Mouse (Mus musculus): ENCODE data around the gene Swap70. TPM values are rescaled to one million over a fixed set of nuclear protein-coding genes. Genes with fewer than 3 reads are reported as not detected.

Swap70 gene
- polyA plus RNA-seq, 1 experiment from 2014 or later = 22.5 TPM

DNA sequence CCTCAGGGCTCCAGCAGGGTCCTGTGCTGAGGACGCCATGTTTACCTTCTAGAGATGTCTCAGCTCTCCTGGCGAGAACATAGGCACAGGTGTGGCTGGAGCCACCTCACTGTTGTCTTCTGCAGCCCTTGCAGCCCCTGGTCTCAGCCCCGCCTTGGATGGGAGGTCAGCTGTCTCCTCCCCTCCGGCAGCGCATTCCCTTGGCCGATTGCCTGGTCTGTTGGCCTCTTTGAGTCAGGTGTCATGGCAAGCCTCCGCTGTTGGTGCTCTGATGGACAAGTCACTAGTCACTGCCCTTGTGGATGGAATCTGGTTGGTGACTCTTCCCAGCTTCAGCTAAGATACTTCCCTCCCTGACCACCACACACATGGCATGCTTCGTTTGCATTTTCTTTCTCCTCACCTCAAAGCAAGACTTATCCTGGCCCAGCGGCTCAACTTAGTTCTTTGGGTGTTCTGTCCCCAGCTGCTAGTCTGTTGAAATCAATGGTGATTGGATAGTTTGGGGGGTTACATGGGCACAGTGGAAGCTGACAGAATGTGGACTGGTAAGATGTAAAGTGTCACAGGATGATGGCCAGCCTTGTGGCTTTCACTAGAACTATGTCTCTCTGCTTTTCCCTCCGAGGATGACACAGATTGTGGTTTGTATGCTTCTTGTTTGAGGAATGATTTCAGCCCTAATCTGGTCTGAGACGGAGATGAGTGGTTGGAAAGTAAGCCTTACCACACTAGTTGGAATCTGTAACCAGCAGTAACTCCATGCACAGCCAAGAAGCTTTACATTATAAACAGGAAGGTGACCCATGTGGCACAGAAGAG is 60.1 kb downstream of the Swap70 start:
- no peak overlapping the region for H3K27ac ChIP-seq
- no peak overlapping the region for H3K4me2 ChIP-seq
- H3K27me3 ChIP-seq (replicated peaks) = no peaks in the 10 kb centered on the region
- no peak for ATAC-seq (ENCODE audit: insufficient read depth, low FRiP score, low read depth)
- H3K9ac ChIP-seq = no peak overlapping the region
- H3K4me3 ChIP-seq (replicated peaks) = no peak overlapping the region
- H3K36me3 ChIP-seq = peaks cover 18% of the 10 kb centered on the region; the same call in 1 of the 2 replicates
- no peaks in the 10 kb centered on the region for H3K4me1 ChIP-seq
- H3K9me3 ChIP-seq = no peaks in the 10 kb centered on the region
- 84% methylated on average over 11 of the region's 11 CpGs for WGBS

DNA sequence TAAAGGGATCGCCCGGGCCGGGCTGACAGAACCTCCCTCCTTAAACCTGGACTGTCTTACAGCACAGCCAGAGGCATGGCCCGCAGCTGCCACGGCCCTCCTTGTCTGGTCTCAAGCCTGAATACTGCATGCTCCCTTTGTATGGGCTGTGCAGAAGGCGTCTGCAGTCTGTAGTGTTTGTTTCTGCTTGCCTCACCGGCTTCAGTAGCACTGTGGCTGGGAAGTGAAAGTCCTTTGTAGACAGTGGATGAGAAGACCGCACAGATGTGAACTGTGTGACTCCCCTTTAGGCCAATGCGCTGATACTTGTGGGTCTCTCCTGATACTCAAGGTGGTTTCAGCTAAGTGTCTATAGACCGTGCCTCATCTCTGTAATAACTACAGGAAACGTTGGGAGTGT is 61.3 kb downstream of the Swap70 start:
- Histone ChIP-seq H3K27ac (no peak overlapping the region), H3K4me1 (peaks cover 8% of the 10 kb centered on the region), H3K36me3 (peaks cover 18% of the 10 kb centered on the region; the same call in 1 of the 2 replicates), H3K4me2 (no peak overlapping the region), H3K27me3 (replicated peaks) (no peaks in the 10 kb centered on the region), H3K9ac (no peak overlapping the region), H3K4me3 (replicated peaks) (no peak overlapping the region), H3K9me3 (no peaks in the 10 kb centered on the region)
- 83% methylated on average over 11 of the region's 11 CpGs for WGBS
- no peak for ATAC-seq (ENCODE audit: insufficient read depth, low FRiP score, low read depth)

DNA sequence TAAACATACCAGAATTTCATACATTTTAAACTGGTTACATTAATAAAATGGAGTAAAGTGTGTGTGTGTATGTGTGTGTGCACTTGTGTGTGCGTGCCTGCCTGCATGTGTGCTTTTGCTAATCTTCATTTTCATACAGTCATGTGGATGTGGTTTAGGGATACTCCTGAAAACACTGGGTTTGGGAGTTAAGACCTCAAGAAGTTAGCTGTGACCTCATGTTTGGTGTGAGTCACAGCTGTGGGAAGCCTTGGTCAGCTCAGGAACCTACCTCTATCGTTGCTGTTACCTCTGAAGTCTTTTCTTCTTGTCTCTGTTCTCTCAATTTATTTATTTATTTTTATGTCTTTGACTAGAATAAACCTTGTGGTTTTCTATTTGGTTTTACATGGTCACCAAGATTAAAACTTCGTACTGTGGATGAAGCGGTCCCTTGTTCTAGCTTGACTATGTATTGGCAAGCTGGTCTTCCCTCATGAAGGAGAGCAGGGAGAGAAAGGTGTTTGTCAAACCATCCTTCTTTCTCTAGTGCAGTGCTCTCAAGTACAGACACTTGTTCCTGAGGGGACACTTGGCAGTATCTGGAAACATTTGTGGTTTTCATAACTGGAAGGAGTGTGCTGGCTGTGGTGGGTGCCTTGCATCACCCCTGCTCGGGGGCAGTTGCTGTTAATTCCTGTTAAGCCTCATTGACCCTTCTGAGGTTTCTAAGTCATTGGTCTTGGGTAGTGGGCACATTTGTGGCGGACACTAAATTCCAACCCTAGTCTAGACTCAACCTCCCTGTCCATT is 62.2 kb downstream of the Swap70 start:
- no peak overlapping the region for H3K4me2 ChIP-seq
- H3K9ac ChIP-seq = no peak overlapping the region
- H3K4me1 ChIP-seq = peaks cover 15% of the 10 kb centered on the region
- 89% methylated on average over 6 of the region's 6 CpGs for WGBS
- H3K27me3 ChIP-seq (replicated peaks) = no peaks in the 10 kb centered on the region
- no peak for ATAC-seq (ENCODE audit: insufficient read depth, low FRiP score, low read depth)
- H3K36me3 ChIP-seq = peaks cover 18% of the 10 kb centered on the region; the same call in 1 of the 2 replicates
- no peak overlapping the region for H3K27ac ChIP-seq
- H3K9me3 ChIP-seq = no peaks in the 10 kb centered on the region
- H3K4me3 ChIP-seq (replicated peaks) = no peak overlapping the region

DNA sequence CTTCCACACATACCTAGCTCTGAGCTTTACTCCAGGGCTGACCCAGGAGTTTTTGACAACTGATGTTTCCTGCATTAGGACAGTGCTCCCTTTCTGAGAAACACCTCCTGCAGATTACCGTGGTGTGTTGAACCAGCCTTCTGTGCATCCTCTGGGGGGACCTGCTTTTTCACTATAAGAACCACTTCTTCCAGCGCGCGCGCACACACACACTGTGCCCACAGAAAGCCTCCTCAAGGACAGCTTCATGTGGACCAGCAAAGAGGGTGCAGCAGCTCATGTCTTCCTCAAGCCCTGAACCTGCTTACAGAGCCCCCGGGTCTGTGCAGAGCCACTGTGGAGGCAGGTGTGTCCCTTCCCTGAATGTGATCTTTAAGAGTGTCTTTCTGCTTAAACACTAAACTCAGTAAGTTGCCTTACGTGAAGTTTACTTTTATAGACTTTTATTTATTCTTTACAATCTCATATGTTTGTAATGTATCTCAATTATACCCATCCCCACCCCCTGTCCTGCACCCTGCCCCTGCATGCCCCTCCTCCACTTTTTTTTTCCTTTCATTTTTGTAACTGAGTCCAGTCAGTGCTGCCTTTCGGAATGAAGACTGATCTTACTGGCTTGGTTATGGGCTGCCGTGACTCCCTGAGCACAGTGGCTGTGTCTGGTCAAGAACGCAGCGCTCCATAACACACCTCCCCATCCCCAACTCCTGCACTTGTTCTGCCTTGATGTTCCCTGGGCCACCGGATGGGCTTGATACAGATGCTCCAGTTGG is 63.8 kb downstream of the Swap70 start:
- Histone ChIP-seq H3K27me3 (replicated peaks) (no peaks in the 10 kb centered on the region), H3K9me3 (no peaks in the 10 kb centered on the region), H3K27ac (no peak overlapping the region), H3K9ac (no peak overlapping the region), H3K4me1 (peaks cover 18% of the 10 kb centered on the region), H3K36me3 (peaks cover 12% of the 10 kb centered on the region; the same call in 1 of the 2 replicates), H3K4me3 (replicated peaks) (no peak overlapping the region), H3K4me2 (no peak overlapping the region)
- no peak for ATAC-seq (ENCODE audit: insufficient read depth, low FRiP score, low read depth)
- WGBS = 88% methylated on average over 12 of the region's 12 CpGs

DNA sequence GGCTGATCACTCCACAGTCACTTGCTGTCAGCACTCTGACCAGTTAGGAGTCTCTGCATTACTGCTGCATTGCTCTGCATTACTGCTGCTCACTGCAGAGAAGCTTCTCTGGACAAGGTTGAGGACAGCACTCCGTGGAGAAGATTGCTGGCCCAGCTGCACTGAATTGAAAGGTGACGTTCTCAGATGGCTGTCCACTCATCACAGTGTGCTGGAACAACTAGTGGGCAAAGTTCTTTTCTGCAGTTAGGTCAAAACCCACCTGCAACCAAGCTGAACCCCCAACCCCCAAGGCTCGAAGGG is 64.3 kb downstream of the Swap70 start:
- H3K27ac ChIP-seq = no peak overlapping the region
- H3K4me3 ChIP-seq (replicated peaks) = no peak overlapping the region
- no peak overlapping the region for H3K9ac ChIP-seq
- H3K4me1 ChIP-seq = peaks cover 18% of the 10 kb centered on the region
- 76% methylated on average over 3 of the region's 3 CpGs for WGBS
- H3K27me3 ChIP-seq (replicated peaks) = no peaks in the 10 kb centered on the region
- 0 out of 2 replicates have a peak, but pooled peaks cover 9% of the 10 kb centered on the region for H3K36me3 ChIP-seq
- H3K4me2 ChIP-seq = no peak overlapping the region
- ATAC-seq (ENCODE audit: insufficient read depth, low FRiP score, low read depth) = no peak
- no peaks in the 10 kb centered on the region for H3K9me3 ChIP-seq

DNA sequence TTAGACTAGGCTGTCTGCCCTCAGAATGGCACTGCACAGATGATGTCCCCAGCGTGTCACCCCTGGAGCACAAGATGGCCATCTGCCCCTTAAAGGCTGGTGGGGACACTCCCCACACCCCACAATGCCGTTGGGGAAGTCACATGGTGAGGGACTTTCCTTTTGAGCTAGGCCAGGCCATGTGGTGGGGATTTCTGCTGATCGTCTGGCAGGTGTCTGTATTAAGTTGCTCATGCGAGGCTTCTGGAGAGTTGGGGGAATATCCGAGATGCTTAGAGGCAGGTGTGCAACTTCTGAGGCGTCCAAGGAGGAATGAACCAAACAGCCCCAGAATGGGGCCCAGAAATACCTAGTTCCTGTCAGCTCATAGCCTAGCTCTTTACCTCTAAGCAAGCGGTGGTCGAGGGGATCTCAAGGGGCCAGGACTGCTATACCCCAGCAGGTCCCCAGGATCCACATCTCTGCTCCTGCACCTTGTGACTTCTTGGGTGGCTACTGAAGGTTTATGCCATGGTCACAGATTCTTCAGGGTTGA is 64.8 kb downstream of the Swap70 start:
- Histone ChIP-seq H3K4me2 (no peak overlapping the region), H3K9ac (no peak overlapping the region), H3K27me3 (replicated peaks) (no peaks in the 10 kb centered on the region), H3K4me3 (replicated peaks) (no peak overlapping the region), H3K9me3 (no peaks in the 10 kb centered on the region), H3K4me1 (peaks cover 18% of the 10 kb centered on the region), H3K36me3 (0 out of 2 replicates have a peak, but pooled peaks cover 4% of the 10 kb centered on the region), H3K27ac (no peak overlapping the region)
- 75% methylated on average over 8 of the region's 8 CpGs for WGBS
- ATAC-seq (ENCODE audit: insufficient read depth, low FRiP score, low read depth) = no peak

DNA sequence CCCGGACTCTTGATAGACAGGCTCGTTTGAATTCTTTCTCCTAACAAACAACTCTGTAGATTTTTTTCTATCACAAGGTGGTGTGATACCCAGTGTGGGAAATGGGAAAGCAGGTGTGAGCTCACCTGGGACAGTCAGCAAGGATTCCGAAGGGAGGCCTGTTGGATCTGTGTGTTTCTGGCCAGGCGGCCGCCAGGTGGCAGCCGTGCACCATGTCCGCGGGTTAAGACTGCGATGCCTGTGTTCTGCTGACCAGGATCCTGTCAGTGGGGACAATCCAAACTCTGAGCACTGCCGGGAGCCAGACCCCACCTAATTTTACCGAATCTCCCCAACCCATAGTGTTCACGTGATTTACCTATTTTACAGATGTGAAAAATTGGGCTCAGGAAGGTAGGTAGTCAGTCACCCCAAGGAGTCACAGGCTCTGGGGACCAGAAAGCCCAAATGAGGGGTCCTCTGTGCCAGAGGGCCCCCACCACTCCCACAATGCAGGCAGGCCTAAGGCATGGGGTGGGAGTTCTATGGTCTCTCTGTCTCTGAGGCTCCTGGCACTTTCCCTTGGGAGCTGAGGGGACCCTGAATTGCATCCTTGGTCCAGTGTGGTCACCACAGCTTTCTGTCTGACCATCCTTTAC is 65.4 kb downstream of the Swap70 start:
- Histone ChIP-seq H3K9me3 (no peaks in the 10 kb centered on the region), H3K9ac (no peak overlapping the region), H3K27ac (no peak overlapping the region), H3K27me3 (replicated peaks) (no peaks in the 10 kb centered on the region), H3K36me3 (no peaks in the 10 kb centered on the region), H3K4me1 (peaks cover 18% of the 10 kb centered on the region), H3K4me3 (replicated peaks) (no peak overlapping the region), H3K4me2 (no peak overlapping the region)
- ATAC-seq (ENCODE audit: insufficient read depth, low FRiP score, low read depth) = peak; percentile 61; the same call in 1 of the 2 replicates
- 6% methylated on average over 12 of the region's 12 CpGs for WGBS

DNA sequence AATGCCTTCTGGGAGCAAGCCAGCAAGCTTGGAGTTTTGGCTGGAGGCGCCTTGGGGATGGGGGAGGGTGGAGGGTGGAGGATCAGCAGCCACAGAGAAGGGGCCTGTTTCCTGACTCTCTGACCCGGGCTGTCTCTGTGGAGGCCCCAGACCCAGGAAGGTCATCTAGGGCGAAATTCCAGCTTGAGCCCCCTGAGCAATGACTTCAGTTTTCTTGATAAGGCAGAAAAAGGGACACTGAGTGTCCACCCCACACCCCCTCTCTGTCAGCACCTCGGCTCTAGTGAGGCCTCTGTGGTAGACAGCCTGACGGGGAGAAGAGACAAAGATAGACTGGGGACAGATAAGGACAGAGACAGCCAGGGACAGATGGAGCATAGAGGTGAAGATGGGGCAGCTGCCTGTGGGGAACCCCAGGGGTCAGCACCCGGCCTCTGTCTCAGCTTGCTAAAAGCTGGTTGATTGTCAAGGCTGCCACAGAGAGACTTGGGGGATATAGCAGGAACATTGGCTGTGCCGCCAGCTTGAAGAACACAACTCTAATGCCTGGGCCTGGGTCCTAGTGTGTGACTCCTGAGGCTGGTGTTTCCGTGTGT is 66.1 kb downstream of the Swap70 start:
- H3K4me2 ChIP-seq = no peak overlapping the region
- H3K4me1 ChIP-seq = peaks cover 18% of the 10 kb centered on the region
- no peak overlapping the region for H3K9ac ChIP-seq
- H3K9me3 ChIP-seq = no peaks in the 10 kb centered on the region
- H3K36me3 ChIP-seq = no peaks in the 10 kb centered on the region
- ATAC-seq (ENCODE audit: insufficient read depth, low FRiP score, low read depth) = 0 out of 2 replicates have a peak, but pooled peaks have one; percentile 5
- H3K4me3 ChIP-seq (replicated peaks) = no peak overlapping the region
- WGBS = 58% methylated on average over 8 of the region's 8 CpGs
- no peaks in the 10 kb centered on the region for H3K27me3 ChIP-seq (replicated peaks)
- peak overlapping the region; percentile 70; the same call in 1 of the 2 replicates for H3K27ac ChIP-seq

DNA sequence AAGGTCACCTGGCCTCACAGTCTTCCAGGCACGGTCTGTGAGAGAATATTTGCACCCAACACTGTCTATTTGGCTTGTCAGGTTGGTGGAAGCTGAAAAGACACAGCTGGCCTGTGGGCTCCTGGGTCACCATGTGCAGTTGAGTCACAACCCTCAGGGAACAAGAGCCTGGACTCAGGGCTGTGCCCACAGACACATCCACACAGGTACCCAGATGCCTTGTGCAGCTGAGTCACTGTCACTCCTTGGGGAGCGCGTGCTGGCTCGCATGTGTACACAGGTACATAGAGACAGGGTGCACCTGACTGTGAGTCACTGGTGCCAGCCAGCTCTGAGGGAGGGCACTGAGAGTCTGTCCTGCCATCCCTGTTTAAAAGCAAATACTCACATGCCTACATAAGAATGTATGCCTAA is 66.7 kb downstream of the Swap70 start:
- 67% methylated on average over 4 of the region's 4 CpGs for WGBS
- Histone ChIP-seq H3K4me2 (no peak overlapping the region; the same call in 1 of the 2 replicates), H3K9me3 (no peaks in the 10 kb centered on the region), H3K4me1 (peaks cover 18% of the 10 kb centered on the region), H3K36me3 (no peaks in the 10 kb centered on the region), H3K27ac (peak overlapping the region; percentile 70), H3K4me3 (replicated peaks) (no peak overlapping the region), H3K27me3 (replicated peaks) (no peaks in the 10 kb centered on the region), H3K9ac (no peak overlapping the region)
- ATAC-seq (ENCODE audit: insufficient read depth, low FRiP score, low read depth) = peak; percentile 63; the same call in 1 of the 2 replicates

DNA sequence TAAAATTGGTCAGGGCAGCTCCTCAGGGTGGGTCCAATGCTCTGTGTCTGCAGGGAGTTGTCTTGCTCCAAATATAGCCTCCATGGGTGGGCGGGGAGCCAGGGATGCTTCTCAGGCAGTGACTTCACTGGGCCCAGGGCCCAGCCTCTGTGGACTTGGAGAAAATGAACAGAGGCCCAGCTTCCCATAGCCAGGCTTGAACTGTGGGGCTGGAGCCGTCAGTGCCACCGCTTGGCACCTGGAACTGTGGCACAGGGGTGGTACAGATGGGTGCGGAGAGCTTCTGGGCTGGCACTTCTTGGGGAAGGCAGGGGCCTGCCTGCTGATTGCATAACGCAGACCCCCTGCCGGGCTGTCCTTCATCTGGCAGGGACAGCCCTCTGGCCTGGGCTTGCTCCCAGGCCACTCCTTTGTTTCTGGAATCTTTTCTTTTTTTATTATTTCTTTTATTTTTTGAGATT is 67.2 kb downstream of the Swap70 start:
- ATAC-seq (ENCODE audit: insufficient read depth, low FRiP score, low read depth) = peak; percentile 36; the same call in 1 of the 2 replicates

DNA sequence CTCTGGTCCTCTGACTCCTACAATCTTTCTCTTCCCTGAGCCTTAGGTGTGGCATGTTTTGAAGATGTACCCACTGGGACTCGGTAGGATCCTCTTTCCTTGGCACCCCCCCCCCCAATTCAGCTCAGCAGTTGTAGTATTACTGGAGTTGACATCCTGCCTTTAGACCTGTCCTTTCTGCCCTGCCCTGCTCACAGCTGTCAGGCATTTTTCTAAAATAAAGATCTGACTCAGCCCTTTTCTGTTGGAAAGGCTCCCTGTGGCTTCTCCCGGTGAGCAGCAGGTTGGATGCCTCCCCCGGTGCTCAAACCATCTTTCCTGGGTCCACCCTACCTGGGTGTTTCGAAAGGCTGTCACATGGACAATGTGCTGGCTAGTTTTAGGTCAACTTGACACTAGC is 68.1 kb downstream of the Swap70 start:
- no peak overlapping the region for H3K9ac ChIP-seq

More for the DNA sequence above, 67.2 kb downstream of the Swap70 start:
- Histone ChIP-seq H3K27ac (peak overlapping the region; percentile 70), H3K4me1 (peaks cover 18% of the 10 kb centered on the region), H3K9ac (no peak overlapping the region), H3K4me2 (no peak overlapping the region; the same call in 1 of the 2 replicates), H3K9me3 (no peaks in the 10 kb centered on the region), H3K36me3 (no peaks in the 10 kb centered on the region), H3K27me3 (replicated peaks) (no peaks in the 10 kb centered on the region), H3K4me3 (replicated peaks) (no peak overlapping the region)
- 61% methylated on average over 6 of the region's 6 CpGs for WGBS

More for the DNA sequence above, 68.1 kb downstream of the Swap70 start:
- no peak overlapping the region for H3K27ac ChIP-seq
- H3K4me3 ChIP-seq (replicated peaks) = no peak overlapping the region
- 72% methylated on average over 4 of the region's 4 CpGs for WGBS
- H3K27me3 ChIP-seq (replicated peaks) = no peaks in the 10 kb centered on the region
- H3K4me2 ChIP-seq = no peak overlapping the region
- H3K4me1 ChIP-seq = peaks cover 18% of the 10 kb centered on the region
- no peaks in the 10 kb centered on the region for H3K36me3 ChIP-seq
- no peak for ATAC-seq (ENCODE audit: insufficient read depth, low FRiP score, low read depth)
- H3K9me3 ChIP-seq = no peaks in the 10 kb centered on the region
